Mouse (Mus musculus): ENCODE results near the gene 4930512M02Rik. TPM values are rescaled to one million over a fixed set of nuclear protein-coding genes. Genes with fewer than 3 reads are reported as not detected.
"Not testable (repeated sequence)": the region's sequence is repeated elsewhere in the genome, so short reads cannot be mapped to it uniquely, and the experiment has no call there.

4930512M02Rik gene
- polyA plus RNA-seq (2015; fragmentation: Nextera tagmentation; extraction: Ambion mirVana): not detected in 2 replicates

DNA sequence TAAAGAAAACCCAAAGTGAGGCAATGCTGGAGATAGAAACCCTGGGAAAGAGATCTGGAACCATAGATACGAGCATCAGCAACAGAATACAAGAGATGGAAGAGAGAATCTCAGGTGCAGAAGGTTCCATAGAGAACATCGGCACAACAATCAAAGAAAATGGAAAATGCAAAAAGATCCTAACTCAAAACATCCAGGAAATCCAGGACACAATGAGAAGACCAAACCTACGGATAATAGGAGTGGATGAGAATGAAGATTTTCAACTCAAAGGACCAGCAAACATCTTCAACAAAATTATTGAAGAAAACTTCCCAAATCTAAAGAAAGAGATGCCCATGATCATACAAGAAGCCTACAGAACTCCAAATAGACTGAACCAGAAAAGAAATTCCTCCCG lies at the start of gene 4930512M02Rik:
TSS of gene 4930512M02Rik (minus strand) at position 101 of the 400 bp plus-strand sequence.
- not testable (repeated sequence) for H3K36me3 ChIP-seq
- 86% methylated on average over 3 of the region's 4 CpGs for WGBS

DNA sequence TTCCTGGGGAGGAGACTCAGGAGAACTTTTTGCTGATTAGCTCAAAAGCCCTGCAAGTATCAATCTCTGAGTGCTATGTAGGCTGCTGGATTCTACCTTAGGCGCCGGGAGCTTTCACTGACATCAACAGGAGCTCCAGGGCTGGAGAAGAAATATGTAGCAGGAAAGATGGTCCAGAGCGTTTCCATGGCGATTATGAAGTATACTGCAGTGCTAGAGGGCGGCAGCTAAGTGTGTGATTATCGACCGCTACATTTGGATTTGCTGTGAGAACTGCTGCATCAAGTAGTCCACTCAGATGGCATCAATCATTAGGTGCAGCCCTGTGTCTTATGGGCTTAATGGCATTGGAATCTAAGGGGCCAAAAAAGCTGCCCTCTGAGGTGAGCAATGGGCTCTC lies 49.5 kb upstream of the 4930512M02Rik start:
- 75% methylated on average over 7 of the region's 7 CpGs for WGBS

More for the DNA sequence above, at the start of gene 4930512M02Rik:
- not testable (repeated sequence) for ATAC-seq (ENCODE audit: borderline replicate concordance, extremely low read depth, low FRiP score, low TSS enrichment); H3K4me1 ChIP-seq; H3K4me2 ChIP-seq; H3K27ac ChIP-seq; H3K4me3 ChIP-seq; H3K9ac ChIP-seq; H3K9me3 ChIP-seq; H3K27me3 ChIP-seq

DNA sequence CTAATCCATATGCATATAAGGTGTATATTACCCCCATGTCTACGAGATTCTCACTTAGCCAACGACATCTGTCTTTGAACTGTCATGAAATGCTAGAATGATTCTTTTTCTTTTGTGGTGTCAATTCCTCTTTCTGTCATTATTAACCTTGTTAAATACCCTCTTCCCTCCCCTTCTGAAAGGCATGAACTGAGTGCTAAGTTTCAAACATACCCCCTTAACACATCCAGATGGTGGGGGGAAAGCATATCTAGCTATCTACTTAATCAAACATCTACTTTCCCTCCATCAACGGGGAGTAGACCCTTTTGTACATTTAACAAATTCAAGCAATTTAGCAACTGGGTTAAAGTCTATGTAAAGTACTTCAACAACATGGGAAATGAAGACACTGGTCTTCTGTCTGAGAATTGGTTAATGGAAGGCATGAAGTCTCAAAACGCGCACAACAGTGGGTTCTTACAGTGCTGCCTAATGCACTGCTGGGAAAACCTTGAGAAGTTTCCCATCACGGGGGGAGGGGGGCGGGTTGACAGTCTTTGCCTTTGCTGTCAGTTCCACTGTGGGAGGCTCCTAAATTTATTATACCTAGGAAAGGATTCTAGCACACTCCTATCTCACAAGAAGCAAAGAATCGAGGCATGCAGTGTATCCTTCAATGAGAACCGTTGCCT lies 48.6 kb upstream of the 4930512M02Rik start:
- Histone ChIP-seq H3K4me2 (no peak overlapping the region), H3K27ac (no peak overlapping the region), H3K36me3 (no peaks in the 10 kb centered on the region), H3K4me3 (no peak overlapping the region), H3K4me1 (no peaks in the 10 kb centered on the region), H3K9me3 (no peaks in the 10 kb centered on the region), H3K27me3 (no peaks in the 10 kb centered on the region), H3K9ac (no peak overlapping the region)
- ATAC-seq (ENCODE audit: borderline replicate concordance, extremely low read depth, low FRiP score, low TSS enrichment): no peak
- WGBS: 77% methylated on average over 9 of the region's 9 CpGs

More for the DNA sequence above, 49.5 kb upstream of the 4930512M02Rik start:
- no peaks in the 10 kb centered on the region for H3K27me3 ChIP-seq
- H3K27ac ChIP-seq: no peak overlapping the region
- H3K9ac ChIP-seq: no peak overlapping the region
- H3K4me2 ChIP-seq: no peak overlapping the region
- H3K36me3 ChIP-seq: no peaks in the 10 kb centered on the region
- no peaks in the 10 kb centered on the region for H3K4me1 ChIP-seq
- no peak for ATAC-seq (ENCODE audit: borderline replicate concordance, extremely low read depth, low FRiP score, low TSS enrichment)
- no peak overlapping the region for H3K4me3 ChIP-seq
- no peaks in the 10 kb centered on the region for H3K9me3 ChIP-seq

DNA sequence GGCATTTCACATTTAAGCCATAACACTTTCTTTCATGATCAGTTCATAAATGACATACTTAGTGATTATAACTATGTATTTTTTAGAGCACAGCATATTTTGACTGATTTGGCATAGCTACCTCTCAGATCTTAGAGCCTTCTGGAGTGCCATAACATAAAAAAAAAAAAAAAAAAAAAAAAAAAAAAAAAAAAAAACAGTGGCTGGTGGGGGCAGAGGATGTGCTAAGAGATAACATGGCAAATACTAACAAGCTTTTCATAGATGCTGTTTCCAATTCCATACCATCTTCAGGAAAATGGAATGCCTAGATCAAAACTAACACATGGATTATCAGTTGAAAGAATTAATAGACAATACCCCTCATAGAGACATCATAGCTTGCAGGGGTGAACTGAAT lies 47.4 kb upstream of the 4930512M02Rik start:
- no peaks in the 10 kb centered on the region for H3K27me3 ChIP-seq
- no peak overlapping the region for H3K4me3 ChIP-seq
- no peak overlapping the region for H3K9ac ChIP-seq
- no peaks in the 10 kb centered on the region for H3K36me3 ChIP-seq
- no peaks in the 10 kb centered on the region for H3K9me3 ChIP-seq
- H3K4me2 ChIP-seq: no peak overlapping the region
- no peaks in the 10 kb centered on the region for H3K4me1 ChIP-seq
- H3K27ac ChIP-seq: no peak overlapping the region
- no peak for ATAC-seq (ENCODE audit: borderline replicate concordance, extremely low read depth, low FRiP score, low TSS enrichment)

DNA sequence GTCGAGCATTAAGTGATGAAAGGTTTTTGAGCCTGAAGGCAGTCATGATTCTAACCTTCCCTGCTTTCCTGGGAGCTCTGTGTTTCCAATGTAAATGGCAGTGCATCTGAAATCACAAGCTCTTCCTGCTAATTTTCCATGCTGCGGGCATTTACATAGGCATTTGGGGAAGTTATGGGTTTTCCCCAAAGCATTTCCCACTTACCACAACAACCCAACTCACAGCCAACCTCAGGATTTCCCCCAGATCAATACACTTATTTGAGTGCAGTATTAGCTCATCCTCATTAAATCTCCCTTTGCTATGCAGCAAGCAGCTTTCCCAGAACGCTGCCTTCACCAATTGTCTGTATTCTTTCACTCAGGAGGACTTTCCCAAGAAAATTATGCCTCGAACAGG lies 45.3 kb upstream of the 4930512M02Rik start:
- Histone ChIP-seq H3K4me3 (no peak overlapping the region), H3K27ac (no peak overlapping the region), H3K36me3 (no peaks in the 10 kb centered on the region), H3K9me3 (no peaks in the 10 kb centered on the region), H3K27me3 (no peaks in the 10 kb centered on the region), H3K9ac (no peak overlapping the region), H3K4me1 (no peaks in the 10 kb centered on the region), H3K4me2 (no peak overlapping the region)
- 60% methylated on average over 4 of the region's 4 CpGs for WGBS
- no peak for ATAC-seq (ENCODE audit: borderline replicate concordance, extremely low read depth, low FRiP score, low TSS enrichment)

DNA sequence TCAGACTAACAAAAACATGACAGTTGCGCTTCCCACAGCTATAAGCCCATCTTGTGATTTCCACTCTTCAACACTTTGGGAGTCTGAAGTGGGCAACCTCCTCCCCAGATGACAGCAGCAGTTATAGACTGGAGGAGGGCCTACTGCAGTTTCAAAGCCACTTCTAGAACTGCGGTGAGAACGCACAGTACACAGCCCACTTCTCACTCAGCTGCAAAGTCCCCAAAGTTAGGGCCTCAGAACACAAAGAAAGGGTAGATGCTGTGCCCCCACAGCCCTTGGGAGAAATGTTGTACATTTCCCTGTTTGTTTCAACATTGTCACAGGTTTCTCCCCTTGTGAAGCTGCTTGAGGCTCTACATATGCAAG lies 40.3 kb upstream of the 4930512M02Rik start:
- no peaks in the 10 kb centered on the region for H3K36me3 ChIP-seq
- no peaks in the 10 kb centered on the region for H3K9me3 ChIP-seq
- no peaks in the 10 kb centered on the region for H3K27me3 ChIP-seq
- WGBS: 83% methylated on average over 3 of the region's 3 CpGs
- H3K9ac ChIP-seq: no peak overlapping the region
- H3K27ac ChIP-seq: no peak overlapping the region
- ATAC-seq (ENCODE audit: borderline replicate concordance, extremely low read depth, low FRiP score, low TSS enrichment): no peak
- no peak overlapping the region for H3K4me2 ChIP-seq
- H3K4me1 ChIP-seq: no peaks in the 10 kb centered on the region
- H3K4me3 ChIP-seq: no peak overlapping the region

DNA sequence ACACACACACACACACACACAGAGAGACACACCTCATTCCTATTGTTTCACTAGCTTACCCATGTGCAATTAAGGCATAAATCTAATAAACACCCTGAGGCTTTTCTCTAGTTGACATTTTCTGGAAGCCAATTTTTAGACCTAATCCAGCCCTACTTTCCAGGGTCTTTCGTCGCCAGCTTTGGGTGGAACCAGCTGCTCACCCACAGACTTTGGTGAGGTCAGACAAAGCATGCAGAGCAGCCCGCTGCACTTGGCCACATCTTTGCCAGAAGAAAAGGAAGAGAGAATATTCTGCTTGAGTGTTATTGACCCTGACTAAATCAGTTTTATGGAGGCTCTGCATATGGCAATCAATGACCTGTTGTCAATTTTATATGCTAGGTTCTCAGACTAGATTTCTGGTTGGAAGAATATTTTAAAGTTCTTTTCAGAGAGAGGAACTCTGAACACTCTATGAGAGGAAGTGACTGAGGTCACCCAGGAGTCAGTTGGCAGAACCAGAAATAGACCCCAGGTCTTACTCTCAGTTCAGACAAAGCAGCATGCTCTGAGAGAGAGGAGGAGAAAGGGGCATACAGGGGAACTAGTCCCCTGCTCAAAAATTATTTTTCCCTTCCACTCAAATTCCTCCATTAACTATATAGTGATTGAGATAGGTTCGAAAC lies 39.8 kb upstream of the 4930512M02Rik start:
- ATAC-seq (ENCODE audit: borderline replicate concordance, extremely low read depth, low FRiP score, low TSS enrichment): no peak
- Histone ChIP-seq H3K9ac (no peak overlapping the region), H3K36me3 (no peaks in the 10 kb centered on the region), H3K4me1 (no peaks in the 10 kb centered on the region), H3K27ac (no peak overlapping the region), H3K4me2 (no peak overlapping the region), H3K9me3 (no peaks in the 10 kb centered on the region), H3K27me3 (no peaks in the 10 kb centered on the region), H3K4me3 (no peak overlapping the region)
- 84% methylated on average over 4 of the region's 4 CpGs for WGBS

DNA sequence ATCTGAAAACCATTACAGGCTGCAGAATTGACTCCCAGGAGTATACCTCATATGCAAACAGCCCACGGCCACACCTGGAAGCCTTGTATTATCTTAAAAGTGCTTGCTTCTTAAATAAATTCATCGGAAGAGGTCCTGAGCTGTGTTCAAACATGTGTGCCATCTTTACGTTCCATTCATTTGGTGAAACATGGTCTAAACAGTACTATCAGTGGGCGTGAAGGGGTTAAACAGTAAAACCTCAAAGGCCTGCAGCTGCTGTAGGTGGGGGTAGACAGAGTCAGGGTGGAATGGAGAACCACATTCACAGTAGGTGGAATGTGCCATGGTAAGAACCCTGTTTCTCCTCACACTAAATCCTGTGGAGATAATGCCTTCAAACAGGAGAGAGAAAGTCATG lies 33.0 kb upstream of the 4930512M02Rik start:
- H3K27ac ChIP-seq: no peak overlapping the region
- H3K4me2 ChIP-seq: no peak overlapping the region
- no peaks in the 10 kb centered on the region for H3K4me1 ChIP-seq
- ATAC-seq (ENCODE audit: borderline replicate concordance, extremely low read depth, low FRiP score, low TSS enrichment): no peak
- H3K36me3 ChIP-seq: no peaks in the 10 kb centered on the region
- WGBS: 72% methylated on average over 4 of the region's 4 CpGs
- H3K9me3 ChIP-seq: no peaks in the 10 kb centered on the region
- H3K27me3 ChIP-seq: no peaks in the 10 kb centered on the region
- no peak overlapping the region for H3K4me3 ChIP-seq
- H3K9ac ChIP-seq: no peak overlapping the region

DNA sequence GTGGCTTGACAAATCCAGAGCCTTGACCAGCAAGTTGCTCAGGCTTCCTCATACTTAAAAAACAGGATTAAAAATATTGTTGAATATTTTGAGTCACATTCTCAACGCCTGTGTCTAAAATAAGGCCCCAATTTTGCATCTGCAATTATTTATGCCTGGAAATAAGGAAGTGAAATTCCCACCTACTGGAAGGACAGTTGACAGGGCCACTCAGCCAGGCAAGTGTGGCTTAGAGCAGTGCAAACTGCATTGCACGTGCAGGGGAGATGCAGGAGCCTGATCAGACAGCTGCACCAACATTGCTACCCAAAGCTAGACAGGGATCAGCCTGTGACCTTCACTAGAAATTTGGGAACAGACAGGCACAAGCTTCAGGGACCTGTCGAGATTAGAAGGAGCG lies 31.2 kb upstream of the 4930512M02Rik start:
- Histone ChIP-seq H3K4me2 (no peak overlapping the region), H3K27ac (no peak overlapping the region), H3K4me3 (no peak overlapping the region), H3K9ac (no peak overlapping the region), H3K36me3 (no peaks in the 10 kb centered on the region), H3K9me3 (no peaks in the 10 kb centered on the region), H3K4me1 (no peaks in the 10 kb centered on the region), H3K27me3 (no peaks in the 10 kb centered on the region)
- WGBS: 59% methylated on average over 4 of the region's 4 CpGs
- ATAC-seq (ENCODE audit: borderline replicate concordance, extremely low read depth, low FRiP score, low TSS enrichment): no peak

DNA sequence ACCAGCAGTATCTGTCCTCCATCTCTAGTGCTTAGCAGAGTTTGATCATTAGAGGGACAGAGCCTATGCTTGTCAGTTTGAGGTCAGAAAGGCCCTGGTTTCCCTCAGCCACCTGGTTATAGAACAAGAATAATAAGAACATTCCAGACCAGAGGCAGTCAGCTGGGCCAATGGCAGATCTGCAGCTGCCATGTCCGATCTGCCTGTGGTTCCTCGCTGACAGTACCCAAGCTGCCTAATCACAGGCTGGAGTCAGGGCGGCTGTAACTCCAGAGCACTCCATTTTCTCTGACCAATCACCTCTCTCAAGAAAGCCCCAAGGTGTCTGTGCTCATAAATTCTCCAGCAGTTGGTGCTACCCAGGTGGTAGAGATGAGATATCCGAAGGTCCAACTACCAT lies 30.0 kb upstream of the 4930512M02Rik start:
- no peak for ATAC-seq (ENCODE audit: borderline replicate concordance, extremely low read depth, low FRiP score, low TSS enrichment)
- 72% methylated on average over 4 of the region's 4 CpGs for WGBS
- Histone ChIP-seq H3K4me1 (no peaks in the 10 kb centered on the region), H3K36me3 (no peaks in the 10 kb centered on the region), H3K9ac (no peak overlapping the region), H3K4me2 (no peak overlapping the region), H3K27ac (no peak overlapping the region), H3K9me3 (no peaks in the 10 kb centered on the region), H3K27me3 (no peaks in the 10 kb centered on the region), H3K4me3 (no peak overlapping the region)

DNA sequence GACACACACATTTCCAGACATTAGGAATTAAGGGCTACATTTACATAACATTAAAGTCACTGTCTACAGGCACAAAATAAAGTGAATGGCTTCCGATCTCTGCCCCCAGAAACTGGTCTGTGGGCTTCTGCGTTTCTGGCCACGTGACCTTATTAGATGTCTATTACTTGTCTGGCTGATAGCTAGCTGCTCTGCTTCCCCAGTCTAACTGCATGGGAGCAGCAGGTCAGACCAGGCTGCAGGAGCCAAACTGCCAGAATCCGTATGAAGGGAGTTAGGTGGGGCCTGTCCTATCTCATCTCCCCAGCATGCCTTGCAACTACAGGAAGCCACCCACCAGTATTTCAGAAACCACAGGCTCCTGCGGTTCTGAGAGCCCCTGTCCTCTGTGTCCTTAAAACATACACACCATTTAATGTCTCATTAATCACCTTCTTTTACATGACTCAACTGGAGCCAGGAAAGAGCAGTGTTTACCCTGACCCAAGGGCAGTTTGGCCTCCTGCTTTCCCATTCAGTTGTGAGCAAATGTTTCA lies 29.4 kb upstream of the 4930512M02Rik start:
- no peak overlapping the region for H3K4me2 ChIP-seq
- H3K27me3 ChIP-seq: no peaks in the 10 kb centered on the region
- H3K9ac ChIP-seq: no peak overlapping the region
- no peaks in the 10 kb centered on the region for H3K4me1 ChIP-seq
- H3K9me3 ChIP-seq: no peaks in the 10 kb centered on the region
- no peaks in the 10 kb centered on the region for H3K36me3 ChIP-seq
- 39% methylated on average over 5 of the region's 5 CpGs for WGBS
- no peak overlapping the region for H3K27ac ChIP-seq
- no peak for ATAC-seq (ENCODE audit: borderline replicate concordance, extremely low read depth, low FRiP score, low TSS enrichment)
- no peak overlapping the region for H3K4me3 ChIP-seq

DNA sequence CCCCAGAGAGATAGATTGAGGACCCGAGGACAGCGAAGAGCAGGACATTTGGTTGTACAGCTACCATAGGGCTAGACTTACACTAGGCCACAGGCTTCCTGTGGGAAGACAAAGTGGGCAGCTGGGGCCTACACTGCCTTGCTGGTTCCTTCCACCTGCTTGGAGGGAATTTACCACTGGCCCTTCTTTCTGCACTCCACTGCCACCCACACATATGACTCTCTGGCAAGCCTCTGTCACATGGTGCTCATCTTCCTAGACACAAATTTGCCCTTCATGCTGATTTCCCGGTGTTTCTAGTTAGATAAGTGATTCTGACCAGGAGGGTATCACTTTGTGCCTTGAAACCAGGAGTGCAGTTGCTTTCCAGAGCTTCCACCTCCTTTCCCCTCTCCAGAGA lies 28.8 kb upstream of the 4930512M02Rik start:
- H3K4me2 ChIP-seq: no peak overlapping the region
- no peaks in the 10 kb centered on the region for H3K36me3 ChIP-seq
- 74% methylated on average over 3 of the region's 3 CpGs for WGBS
- H3K27ac ChIP-seq: no peak overlapping the region
- H3K27me3 ChIP-seq: no peaks in the 10 kb centered on the region
- H3K4me1 ChIP-seq: no peaks in the 10 kb centered on the region
- H3K9ac ChIP-seq: no peak overlapping the region
- no peaks in the 10 kb centered on the region for H3K9me3 ChIP-seq
- no peak overlapping the region for H3K4me3 ChIP-seq
- no peak for ATAC-seq (ENCODE audit: borderline replicate concordance, extremely low read depth, low FRiP score, low TSS enrichment)
